Mouse (Mus musculus) megakaryocyte progenitor cell, adult 5-6 weeks (primary cell): ENCODE results near the gene Dop1b. TPM values are rescaled to one million over a fixed set of nuclear protein-coding genes. Genes with fewer than 3 reads are reported as not detected.
A peak's percentile ranks its signal among the peaks of the same experiment; 100 is the strongest.
"Not testable (repeated sequence)": the region's sequence is repeated elsewhere in the genome, so short reads cannot be mapped to it uniquely, and the experiment has no call there.

Source experiments
- ATAC-seq: replicated peaks from 2 replicates; pipeline ENCODE4 v1.8.0; 2016; ENCODE audit warnings: mild to moderate bottlenecking, moderate TSS enrichment, inconsistent platforms; ENCODE audit not compliant: poor library complexity
- total RNA-seq, 2 experiments: library from RNA; stranded (forward) in 1 of 2; stranded (reverse) in 1 of 2; fragments of 157-497, 149-512 nt in 1 of 2; fragments of 200-1000 nt in 1 of 2; gene quantifications; 2 replicates each; pipeline versions ENCODE4 v1.2.3 to v1.2.4; 2015 to 2017

The Dop1b gene
- total RNA-seq, 2 experiments from 2014 or later, result 4.7 to 9.7 TPM

DNA sequence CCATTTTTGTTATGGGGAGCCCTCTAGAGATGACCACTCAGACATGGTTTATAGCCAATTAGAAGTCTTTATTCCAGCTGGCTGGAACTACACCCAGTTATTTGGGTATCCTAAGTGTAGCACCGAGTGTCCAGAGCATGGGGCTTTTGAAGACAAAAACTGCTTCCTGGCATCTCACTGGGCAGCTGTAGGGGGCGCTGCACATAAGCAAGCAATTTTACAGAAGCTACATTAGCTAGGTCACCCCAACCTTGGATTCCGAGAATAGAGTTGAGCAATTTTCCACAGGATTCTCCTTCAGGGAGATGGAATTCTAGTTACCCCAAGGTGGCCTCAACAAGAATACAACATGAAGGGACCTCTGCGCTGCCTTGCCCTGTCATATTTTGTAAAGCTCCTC lies 113.1 kb downstream of the Dop1b start:
- ATAC-seq, result no peak; the same call in 1 of the 2 replicates

DNA sequence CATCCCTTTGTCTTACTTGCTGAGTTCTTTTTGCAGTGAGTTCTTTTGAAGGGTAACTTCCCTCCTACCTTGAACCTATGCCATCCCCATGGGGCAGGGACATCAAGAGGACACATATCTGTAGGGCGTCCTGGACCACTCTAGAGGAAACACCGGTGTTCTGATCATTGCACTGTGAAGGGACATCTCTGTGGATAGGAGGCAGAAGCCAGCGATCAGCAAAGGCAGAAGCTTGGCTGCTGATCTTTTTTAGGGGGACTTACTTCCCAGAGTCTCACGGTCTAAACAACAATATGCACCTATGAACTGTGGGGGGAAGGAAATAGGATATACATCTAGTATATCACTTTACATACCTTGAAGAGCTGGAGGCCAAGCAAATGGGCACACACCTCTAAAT lies 113.8 kb downstream of the Dop1b start:
- ATAC-seq, result no peak

- no peak for ATAC-seq
Measured at GRCm38 (mm10) chr16:93826054-93826453, 114.3 kb downstream of the Dop1b start.

DNA sequence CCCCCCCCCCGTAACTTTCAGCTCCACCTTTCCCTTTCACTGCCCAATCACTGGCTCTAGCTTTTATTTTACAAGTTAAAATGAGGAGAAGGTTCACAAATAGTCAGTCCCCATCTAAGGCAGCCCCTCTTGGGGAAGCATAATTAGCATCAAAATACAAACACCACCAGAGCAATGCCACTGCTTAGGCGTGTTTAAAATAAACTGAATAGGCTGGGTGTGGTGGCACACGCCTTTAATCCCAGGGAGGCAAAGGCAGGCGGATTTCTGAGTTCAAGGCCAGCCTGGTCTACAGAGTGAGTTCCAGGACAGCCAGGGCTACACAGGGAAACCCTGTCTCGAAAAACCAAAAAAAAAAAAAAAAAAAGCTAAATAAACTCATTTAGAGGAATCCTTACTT lies 114.8 kb downstream of the Dop1b start:
- not testable (repeated sequence) for ATAC-seq

GRCm38 (mm10) chr16:93826909-93827308 lies 115.2 kb downstream of the Dop1b start:
- no peak for ATAC-seq

- ATAC-seq, result no peak
Measured at GRCm38 (mm10) chr16:93829526-93829925, 117.8 kb downstream of the Dop1b start.

- ATAC-seq, result no peak
Measured at GRCm38 (mm10) chr16:93830071-93830470, 118.4 kb downstream of the Dop1b start.

DNA sequence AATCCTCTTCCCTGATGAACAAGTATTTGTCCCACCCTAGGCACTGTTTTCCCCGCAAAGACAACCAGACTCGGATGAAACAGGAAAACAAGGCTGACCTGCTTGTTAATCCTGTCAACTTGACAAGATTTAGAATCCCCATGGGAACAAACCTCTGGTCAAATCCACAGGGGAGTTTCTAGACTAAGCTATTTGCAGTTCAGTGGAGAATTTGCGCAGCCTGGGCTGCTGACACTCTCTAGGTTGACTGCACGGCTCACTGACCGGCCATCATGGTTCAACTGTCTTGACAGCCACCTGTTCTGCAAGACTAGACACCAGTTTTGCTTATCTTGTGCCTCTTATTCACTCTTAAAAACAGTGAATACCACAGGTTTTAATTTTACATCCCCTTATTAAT lies 119.2 kb downstream of the Dop1b start:
- no peak for ATAC-seq

GRCm38 (mm10) chr16:93831627-93832395 lies 120.1 kb downstream of the Dop1b start, which contains the start of gene Morc3:
TSS of gene Morc3 (plus strand) at chr16:93832121.
- ATAC-seq, result peak; percentile 93

- peak; percentile 43 for ATAC-seq
Measured at GRCm38 (mm10) chr16:93832451-93833276, 121.0 kb downstream of the Dop1b start.

GRCm38 (mm10) chr16:93833551-93833950 lies 121.8 kb downstream of the Dop1b start:
- ATAC-seq, result 0 out of 2 replicates have a peak, but pooled peaks have one; percentile 23

- ATAC-seq, result no peak
Measured at GRCm38 (mm10) chr16:93834076-93834475, 122.4 kb downstream of the Dop1b start.

DNA sequence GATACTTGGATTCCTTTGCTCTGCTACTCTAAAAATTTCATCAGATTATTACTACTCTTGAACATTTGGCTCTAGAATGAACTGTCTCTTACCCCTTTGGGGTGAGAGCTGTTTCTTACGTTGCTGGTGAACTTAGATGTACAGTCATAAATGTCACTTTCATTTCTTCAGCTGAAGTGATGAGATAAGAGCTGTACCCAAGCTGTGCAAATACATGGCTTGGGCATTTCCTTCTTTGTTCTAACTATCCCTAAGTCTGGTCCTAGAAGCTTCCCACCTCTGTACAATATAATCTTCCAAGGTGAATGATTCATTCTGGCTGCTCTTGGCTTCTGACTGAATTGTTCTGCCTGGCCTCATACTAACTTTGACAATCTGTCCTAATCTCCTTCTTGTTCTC lies 127.3 kb downstream of the Dop1b start:
- ATAC-seq, result no peak

- ATAC-seq, result no peak
Measured at GRCm38 (mm10) chr16:93850527-93850926, 138.8 kb downstream of the Dop1b start.

DNA sequence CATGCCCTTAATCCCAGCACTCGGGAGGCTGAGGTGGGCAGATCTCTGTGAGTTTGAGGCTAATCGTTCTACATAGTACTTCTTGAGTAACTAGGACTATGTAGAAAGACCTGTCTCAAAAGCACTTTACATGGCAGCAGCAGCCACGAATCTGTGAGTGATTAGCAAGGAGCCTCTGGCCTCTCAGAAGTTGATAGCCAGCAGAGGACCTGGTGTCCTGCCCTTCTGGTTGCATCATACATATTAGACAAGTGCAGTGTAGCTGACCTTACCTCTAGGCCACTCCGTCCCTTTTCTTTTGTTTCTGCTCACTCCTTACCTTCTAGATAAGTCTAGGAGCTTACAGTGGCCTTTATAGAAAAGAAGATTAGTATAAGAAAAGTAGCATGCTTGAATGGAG lies 148.3 kb downstream of the Dop1b start:
- no peak for ATAC-seq

Other genes starting within 250 kb of the Dop1b start
- gene Setd4, start 107.8 kb upstream of the Dop1b start, total RNA-seq (2015), result 6.8 and 8.0 TPM in 2 replicates
- gene Setd4, start 107.8 kb upstream of the Dop1b start, total RNA-seq (2017), result 2.4 and 7.6 TPM in 2 replicates
- gene Cbr1, start 106.1 kb upstream of the Dop1b start, total RNA-seq (2015), result 20.7 and 27.4 TPM in 2 replicates
- gene Cbr1, start 106.1 kb upstream of the Dop1b start, total RNA-seq (2017), result 15.2 and 16.7 TPM in 2 replicates
- not detected in 2 replicates for gene Gm5678, start 83.8 kb upstream of the Dop1b start, total RNA-seq (2015)
- gene Gm5678, start 83.8 kb upstream of the Dop1b start, total RNA-seq (2017), result not detected in 2 replicates
- gene Cbr3, start 28.7 kb upstream of the Dop1b start, total RNA-seq (2015), result 0.37 TPM in 1 of 2 replicates, not detected in the other
- gene Cbr3, start 28.7 kb upstream of the Dop1b start, total RNA-seq (2017), result 0.08 TPM in 1 of 2 replicates, not detected in the other
- gene Morc3, start 120.2 kb downstream of the Dop1b start, total RNA-seq (2015), result 115 and 119 TPM in 2 replicates
- gene Morc3, start 120.2 kb downstream of the Dop1b start, total RNA-seq (2017), result 132 and 185 TPM in 2 replicates
- 38.3 and 49.3 TPM in 2 replicates for gene Chaf1b, start 172.0 kb downstream of the Dop1b start, total RNA-seq (2015)
- gene Chaf1b, start 172.0 kb downstream of the Dop1b start, total RNA-seq (2017), result 51.5 and 51.6 TPM in 2 replicates